Mouse (Mus musculus) embryonic facial prominence, embryonic 14.5 days (tissue): ENCODE measurements at regions not wholly inside any gene's neighbourhood (a gene's known extent, or its start where the extent isn't known, plus 50 kb on each side); places are given as distances from the start of the nearest gene placed in this dataset.

Source experiments
- ATAC-seq: fragments of 200-750 bp; cut with Nextera tagmentation; 2 replicates; pipeline ENCODE4 v1.8.0; 2017; ENCODE audit warnings: low read depth, moderate number of reproducible peaks, moderate TSS enrichment
- DNase-seq: peaks from one replicate; pipeline ENCODE4 v3.0.0-alpha.2; 2015; ENCODE audit warnings: low spot score
- H3K27ac ChIP-seq: fragments of 300-500 bp; sonication (generic); replicated peaks from 2 replicates; pipeline ENCODE4 v1.5.1; 2014; ENCODE audit warnings: low read depth, mild to moderate bottlenecking, low read length, moderate library complexity
- H3K27me3 ChIP-seq: fragments of 300-500 bp; sonication (generic); replicated peaks from 2 replicates; pipeline ENCODE4 v1.6.1; 2014; ENCODE audit warnings: low read length; ENCODE audit not compliant: control insufficient read depth, insufficient read depth
- H3K36me3 ChIP-seq: fragments of 300-500 bp; sonication (generic); 2 replicates; pipeline ENCODE4 v1.6.1; 2014; ENCODE audit warnings: low read length, mixed read lengths; ENCODE audit not compliant: control insufficient read depth, insufficient read depth
- H3K4me1 ChIP-seq: fragments of 300-500 bp; sonication (generic); 2 replicates; pipeline ENCODE4 v1.6.1; 2014; ENCODE audit warnings: antibody characterized with exemption, low read length; ENCODE audit not compliant: control insufficient read depth, insufficient read depth
- H3K4me2 ChIP-seq: fragments of 300-500 bp; sonication (generic); 2 replicates; pipeline ENCODE4 v1.6.1; 2014; ENCODE audit warnings: low read depth, mild to moderate bottlenecking, low read length, moderate library complexity, mixed read lengths
- H3K4me3 ChIP-seq: fragments of 300-500 bp; sonication (generic); 2 replicates; pipeline ENCODE4 v1.5.1; 2014; ENCODE audit warnings: low read depth, mild to moderate bottlenecking, low read length
- H3K9ac ChIP-seq: fragments of 300-500 bp; sonication (generic); 2 replicates; pipeline ENCODE4 v1.6.1; 2014; ENCODE audit warnings: low read depth, mild to moderate bottlenecking, low read length, moderate library complexity, mixed read lengths
- H3K9me3 ChIP-seq: fragments of 300-500 bp; sonication (generic); 2 replicates; pipeline ENCODE4 v1.6.1; 2016; ENCODE audit warnings: low read length; ENCODE audit not compliant: control insufficient read depth
- WGBS: fragments of 180-500 bp; shearing (Covaris S2); extraction: QIAGEN DNeasy Blood & Tissue Kit; methylation state at CpG from one replicate; pipeline ENCODE4 v1.1.7; 2014; 5-methylcytosine and 5-hydroxymethylcytosine counted together

- DNase-seq (no peak), ATAC-seq (no peak)
- Histone ChIP-seq H3K9ac (no peak overlapping the region), H3K4me3 (no peak overlapping the region), H3K27ac (no peak overlapping the region), H3K4me1 (no peaks in the 10 kb centered on the region; the same call in 1 of the 2 replicates), H3K9me3 (no peaks in the 10 kb centered on the region), H3K36me3 (no peaks in the 10 kb centered on the region), H3K27me3 (no peaks in the 10 kb centered on the region), H3K4me2 (no peak overlapping the region)
- 37% methylated on average over 3 of the region's 3 CpGs for WGBS
Observed at GRCm38 (mm10) chr10:17574894-17575293, 148.1 kb upstream of the Cited2 start.

GRCm38 (mm10) chr10:17575448-17576332, 147.3 kb upstream of the Cited2 start:
- H3K27me3 ChIP-seq = no peaks in the 10 kb centered on the region
- no peak for ATAC-seq
- no peak overlapping the region for H3K4me2 ChIP-seq
- no peaks in the 10 kb centered on the region for H3K9me3 ChIP-seq
- WGBS = 55% methylated on average over 10 of the region's 10 CpGs
- no peaks in the 10 kb centered on the region; the same call in 1 of the 2 replicates for H3K4me1 ChIP-seq
- H3K4me3 ChIP-seq = no peak overlapping the region
- H3K9ac ChIP-seq = no peak overlapping the region
- H3K27ac ChIP-seq = no peak overlapping the region
- no peak for DNase-seq
- H3K36me3 ChIP-seq = no peaks in the 10 kb centered on the region

DNA sequence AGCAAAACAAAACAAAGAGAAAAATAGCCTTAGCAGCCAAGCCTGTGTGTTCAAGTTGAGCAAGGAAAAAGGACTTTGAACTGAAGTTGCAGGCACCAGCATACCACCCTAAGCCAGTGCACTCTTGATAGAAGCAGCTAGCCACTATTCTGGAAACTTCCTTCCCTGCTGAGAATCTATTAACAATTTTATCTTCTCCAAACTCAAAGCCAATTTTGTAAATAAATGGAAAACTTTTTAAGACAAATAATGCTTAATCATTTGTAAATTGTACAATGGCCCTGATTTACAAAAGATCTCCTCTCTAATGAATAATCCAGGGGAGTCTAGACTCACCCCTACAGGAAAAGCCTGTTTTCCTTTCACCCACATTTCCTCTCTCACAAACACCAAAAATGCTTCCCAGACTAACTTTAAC, 146.7 kb upstream of the Cited2 start:
- no peaks in the 10 kb centered on the region for H3K9me3 ChIP-seq
- ATAC-seq (no peak), DNase-seq (no peak)

GRCm38 (mm10) chr10:17579463-17579862, 143.6 kb upstream of the Cited2 start:
- H3K4me1 ChIP-seq = no peaks in the 10 kb centered on the region; the same call in 1 of the 2 replicates
- H3K9me3 ChIP-seq = no peaks in the 10 kb centered on the region
- WGBS = 86% methylated on average over 2 of the region's 2 CpGs
- no peak overlapping the region for H3K4me2 ChIP-seq
- no peaks in the 10 kb centered on the region for H3K27me3 ChIP-seq
- no peak overlapping the region for H3K27ac ChIP-seq
- ATAC-seq = no peak
- no peaks in the 10 kb centered on the region for H3K36me3 ChIP-seq
- H3K4me3 ChIP-seq = no peak overlapping the region
- no peak for DNase-seq
- H3K9ac ChIP-seq = no peak overlapping the region

More for the DNA sequence above, 146.7 kb upstream of the Cited2 start:
- Histone ChIP-seq H3K27ac (no peak overlapping the region), H3K9ac (no peak overlapping the region), H3K4me2 (no peak overlapping the region), H3K4me1 (no peaks in the 10 kb centered on the region; the same call in 1 of the 2 replicates), H3K27me3 (no peaks in the 10 kb centered on the region), H3K36me3 (no peaks in the 10 kb centered on the region), H3K4me3 (no peak overlapping the region)

DNA sequence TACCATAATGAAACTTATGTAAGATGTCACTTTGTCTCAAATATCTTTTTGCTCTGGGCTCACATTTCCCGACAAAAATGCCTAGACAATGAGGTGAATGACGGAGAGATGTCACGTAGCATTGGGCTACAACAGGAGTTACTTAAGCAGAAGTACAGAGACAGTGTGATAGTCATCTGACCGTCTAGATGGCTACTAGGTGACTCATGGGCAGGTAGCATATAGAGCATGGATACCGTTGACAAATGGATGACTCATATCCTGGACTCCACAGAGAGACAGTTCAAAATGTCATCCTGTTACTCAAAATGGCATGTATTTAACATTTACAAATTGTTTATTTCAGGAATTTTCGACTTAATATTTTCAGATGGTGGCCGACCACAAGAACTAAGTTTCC, 138.2 kb upstream of the Cited2 start:
- Histone ChIP-seq H3K9me3 (no peaks in the 10 kb centered on the region), H3K36me3 (no peaks in the 10 kb centered on the region), H3K4me1 (no peaks in the 10 kb centered on the region), H3K4me3 (no peak overlapping the region), H3K27me3 (no peaks in the 10 kb centered on the region), H3K4me2 (no peak overlapping the region), H3K27ac (no peak overlapping the region), H3K9ac (no peak overlapping the region)
- no peak for ATAC-seq
- WGBS = 85% methylated on average over 7 of the region's 7 CpGs
- DNase-seq = no peak

- 85% methylated on average over 2 of the region's 2 CpGs for WGBS
- Histone ChIP-seq H3K9ac (no peak overlapping the region), H3K27me3 (no peaks in the 10 kb centered on the region), H3K4me3 (no peak overlapping the region), H3K9me3 (no peaks in the 10 kb centered on the region), H3K4me2 (no peak overlapping the region), H3K27ac (no peak overlapping the region), H3K4me1 (no peaks in the 10 kb centered on the region), H3K36me3 (no peaks in the 10 kb centered on the region)
- ATAC-seq (no peak), DNase-seq (no peak)
Observed at GRCm38 (mm10) chr10:17586910-17587309, 136.1 kb upstream of the Cited2 start.

DNA sequence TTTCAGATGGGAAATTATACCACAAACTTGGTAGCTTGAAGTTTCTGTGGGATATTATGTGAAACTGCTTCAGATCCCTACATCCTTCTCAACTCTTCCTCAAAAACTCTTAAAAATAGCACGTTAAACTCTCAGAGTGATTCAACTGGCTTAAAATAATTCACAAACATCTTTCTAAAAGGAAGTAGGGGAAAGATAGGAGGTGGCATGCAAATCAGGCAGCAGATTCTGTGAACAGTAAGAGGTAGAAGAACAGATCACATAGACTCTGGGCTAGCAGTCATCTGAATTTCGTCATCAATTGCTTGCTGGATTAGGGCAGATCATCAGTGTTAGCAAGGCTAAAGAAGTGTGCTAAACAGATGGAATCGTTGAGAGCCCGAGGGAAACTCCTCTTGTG, 133.9 kb upstream of the Cited2 start:
- DNase-seq = no peak
- Histone ChIP-seq H3K4me3 (no peak overlapping the region), H3K4me1 (no peaks in the 10 kb centered on the region), H3K27ac (no peak overlapping the region), H3K9me3 (no peaks in the 10 kb centered on the region), H3K36me3 (no peaks in the 10 kb centered on the region), H3K4me2 (no peak overlapping the region), H3K9ac (no peak overlapping the region), H3K27me3 (no peaks in the 10 kb centered on the region)
- 81% methylated on average over 4 of the region's 4 CpGs for WGBS
- ATAC-seq = no peak

DNA sequence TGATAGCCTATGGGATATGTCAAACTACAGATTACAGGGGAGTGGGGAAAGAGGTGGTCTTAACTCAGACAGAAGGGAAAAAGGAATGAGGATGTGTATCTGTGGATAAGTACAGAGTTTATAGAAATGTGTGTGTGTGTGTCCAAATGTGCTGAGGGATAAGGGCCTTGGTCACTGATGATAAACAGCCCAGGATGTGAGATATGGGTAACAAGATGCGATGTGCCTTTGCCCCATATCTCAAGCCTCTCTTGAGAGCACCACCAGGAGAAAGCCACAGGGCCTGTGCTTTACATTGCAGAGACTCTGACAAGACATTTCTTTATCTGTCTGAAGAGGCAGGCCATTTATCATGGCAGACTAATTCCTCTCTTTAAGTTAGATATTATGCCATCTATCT, 132.8 kb upstream of the Cited2 start:
- DNase-seq = no peak
- no peak for ATAC-seq
- 89% methylated on average over 1 of the region's 1 CpGs for WGBS

DNA sequence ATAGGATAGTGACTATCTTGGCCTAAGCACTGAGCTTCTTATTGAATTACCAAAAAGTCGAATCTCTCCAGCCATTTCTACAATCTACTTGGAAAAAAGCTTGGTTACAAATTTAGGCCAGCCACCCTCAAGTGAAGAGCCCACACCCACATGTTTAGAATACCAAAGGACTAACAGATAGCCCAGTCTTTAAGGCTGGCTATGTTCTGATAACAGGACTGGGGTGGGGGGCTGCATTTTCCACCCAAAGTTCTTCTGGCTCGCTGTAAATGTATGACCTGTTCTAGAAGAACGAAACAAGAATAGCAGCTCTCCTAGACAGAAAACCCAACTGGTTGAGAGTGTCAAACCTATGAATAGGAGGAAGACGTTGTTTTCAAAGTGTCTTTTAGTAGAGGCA, 130.6 kb upstream of the Cited2 start:
- 84% methylated on average over 4 of the region's 4 CpGs for WGBS
- H3K9me3 ChIP-seq = no peaks in the 10 kb centered on the region
- no peak overlapping the region for H3K9ac ChIP-seq
- H3K36me3 ChIP-seq = no peaks in the 10 kb centered on the region
- no peaks in the 10 kb centered on the region for H3K4me1 ChIP-seq
- DNase-seq = no peak
- H3K27me3 ChIP-seq = no peaks in the 10 kb centered on the region
- H3K4me3 ChIP-seq = no peak overlapping the region
- H3K27ac ChIP-seq = no peak overlapping the region
- no peak for ATAC-seq
- no peak overlapping the region for H3K4me2 ChIP-seq

More for the DNA sequence above, 132.8 kb upstream of the Cited2 start:
- Histone ChIP-seq H3K27me3 (no peaks in the 10 kb centered on the region), H3K27ac (no peak overlapping the region), H3K4me3 (no peak overlapping the region), H3K9me3 (no peaks in the 10 kb centered on the region), H3K9ac (no peak overlapping the region), H3K4me2 (no peak overlapping the region), H3K36me3 (no peaks in the 10 kb centered on the region), H3K4me1 (no peaks in the 10 kb centered on the region)
